ENCODE assay signal across 27 mouse cellular contexts in genomic region chr7:83558741-83559280, GRCm38 (mm10). TPM values are rescaled to one million over a fixed set of nuclear protein-coding genes. Genes with fewer than 3 reads are reported as not detected.
DNase-seq lines count a peak whose midpoint lies in the region; ATAC-seq and TF ChIP-seq lines count a peak whose summit lies in the region.
"Had no signal": no experiment of that assay in that cellular context is flagged by ENCODE, and none has a peak within 500 bp of the region (broad histone marks: within the 10 kb centered on the region; RNA-seq: fewer than 3 reads in every experiment).

No protein-coding gene starts in this region.

- peak; percentile 49 for DNase-seq in kidney, adult 9 months
- DNase-seq in kidney, postnatal 25 days, result no peak
- peak; percentile 10 for DNase-seq in lung, postnatal 25 days (ENCODE audit: low spot score)
- DNase-seq in lung, adult 2 months, result no peak
- peak; percentile 56 for DNase-seq in Patski (ENCODE audit: low read depth, low spot score)
- DNase-seq in forebrain, embryonic 10.5 days (ENCODE audit: extremely low spot score, low spot score), result no peak
- DNase-seq: adrenal gland, adult 2 months; adrenal gland, postnatal 14 days; cerebellum, adult 11 months; cerebellum, adult 2 months; cerebellum, adult 9-11 months; cerebellum, postnatal 25 days; embryo, embryonic 11 days; forebrain, postnatal 0 days; gastrocnemius, adult 2 months; gastrocnemius, postnatal 14 days; heart, adult 18-20 months; heart, postnatal 14 days; heart, postnatal 4 days had no signal

- WGBS in lung, adult 2 months, result 53% methylated on average over 5 of the region's 5 CpGs
- 78% methylated on average over 5 of the region's 5 CpGs for WGBS in forebrain, embryonic 10.5 days

- no peaks in the 10 kb centered on the region for H3K9me3 ChIP-seq in forebrain, embryonic 10.5 days
- H3K9me3 ChIP-seq: embryonic facial prominence, embryonic 10.5 days; embryonic facial prominence, embryonic 13.5 days; heart, embryonic 12.5 days; heart, embryonic 15.5 days had no signal

- no peak overlapping the region for H3K4me3 ChIP-seq in lung, adult 2 months (replicated peaks; ENCODE audit: extremely low read depth, low read depth, low read length)
- no peak overlapping the region for H3K4me3 ChIP-seq in forebrain, embryonic 10.5 days
- H3K4me3 ChIP-seq: embryonic facial prominence, embryonic 10.5 days; embryonic facial prominence, embryonic 13.5 days; gastrocnemius, adult 2 months; heart, embryonic 12.5 days; heart, embryonic 15.5 days had no signal

- in situ Hi-C loops in Patski (cut with MboI; ENCODE audit: low pct_unique_long_range_greater_than_20kb), result no loop called here

- no peaks in the 10 kb centered on the region for H3K4me1 ChIP-seq in lung, adult 2 months (ENCODE audit: control insufficient read depth, insufficient read depth, low read length)
- H3K4me1 ChIP-seq in forebrain, embryonic 10.5 days, result peaks cover 4% of the 10 kb centered on the region; the same call in 1 of the 2 replicates
- H3K4me1 ChIP-seq: embryonic facial prominence, embryonic 10.5 days; embryonic facial prominence, embryonic 13.5 days; heart, embryonic 12.5 days; heart, embryonic 15.5 days had no signal

- H3K27me3 ChIP-seq in Patski, result no peaks in the 10 kb centered on the region
- no peaks in the 10 kb centered on the region for H3K27me3 ChIP-seq in forebrain, embryonic 10.5 days (ENCODE audit: poor library complexity, severe bottlenecking)
- H3K27me3 ChIP-seq: embryonic facial prominence, embryonic 13.5 days; heart, embryonic 12.5 days; heart, embryonic 15.5 days had no signal

- TF ChIP-seq POLR2A in lung, adult 2 months (IDR thresholded peaks at IDR 0.05; ENCODE audit: borderline replicate concordance, extremely low read depth, low read depth, low read length), result no peak

- ATAC-seq in Patski, result peak; percentile 87
- ATAC-seq: forebrain, embryonic 14.5 days; forebrain, postnatal 0 days; hindbrain, postnatal 0 days; inflammation-experienced regulatory T-cells, adult 6 months had no signal

- TF ChIP-seq CTCF in lung, adult 2 months (IDR thresholded peaks at IDR 0.05; ENCODE audit: insufficient read depth, low read length), result no peak
- TF ChIP-seq CTCF in Patski (IDR thresholded peaks at IDR 0.05), result no peak

- H3K36me3 ChIP-seq in forebrain, embryonic 10.5 days (replicated peaks), result no peaks in the 10 kb centered on the region
- H3K36me3 ChIP-seq: embryonic facial prominence, embryonic 10.5 days; embryonic facial prominence, embryonic 13.5 days; heart, embryonic 12.5 days; heart, embryonic 15.5 days had no signal

- POLR2A ChIA-PET in Patski (lab: Charles Lee), result no interaction called here

- CTCF ChIA-PET in Patski (lab: Charles Lee), result interaction anchor here (0.7 kb wide), 1 partner anchor 833 kb away, joined by 3 read pairs; no protein-coding TSS in a partner anchor

- no peak overlapping the region for H3K27ac ChIP-seq in forebrain, embryonic 10.5 days
- H3K27ac ChIP-seq: embryonic facial prominence, embryonic 10.5 days; embryonic facial prominence, embryonic 13.5 days; gastrocnemius, adult 2 months; heart, embryonic 15.5 days; hindbrain, embryonic 14.5 days; hindbrain, postnatal 0 days had no signal

RNA-seq across cellular contexts. Expression of gene Tmc3, which starts 25.9 kb away (rescaled TPM):
- 0.10 and 0.19 TPM in 2 replicates for polyA plus RNA-seq in lung, adult 2 months (2012; rRNA removed)
- 0.06 TPM for polyA plus RNA-seq in Patski (2021)
- polyA plus RNA-seq in forebrain, embryonic 10.5 days (2016; fragmentation: Nextera tagmentation; extraction: Ambion mirVana), result 0.14 and 0.22 TPM in 2 replicates

Comparison
In these comparisons a context has a peak if more than half of its experiments do, and no peak if none do; other contexts are left out.
1. DNase-seq: peak in kidney, adult 9 months (single experiment), lung, postnatal 25 days (single experiment) and Patski (single experiment); none in kidney, postnatal 25 days (0 of 2), lung, adult 2 months (single experiment) and forebrain, embryonic 10.5 days (single experiment).